Mouse (Mus musculus) adrenal gland, postnatal 0 days (tissue): ENCODE data around the gene Hist2h2be. TPM values are rescaled to one million over a fixed set of nuclear protein-coding genes. Genes with fewer than 3 reads are reported as not detected.

Source experiments
- microRNA-seq: library from miRNA; unstranded; fragments of <30 nt; microRNA quantifications from one replicate; pipeline ENCODE4, GENCODE M21; 2016; ENCODE audit warnings: borderline replicate concordance; ENCODE audit not compliant: insufficient number of aligned reads
- polyA plus RNA-seq: library from polyadenylated mRNA; unstranded; fragments of >200 nt; fragmentation: Nextera tagmentation; extraction: Ambion mirVana; gene quantifications from 2 replicates; pipeline ENCODE4 v1.2.1, GENCODE M21; 2015

The Hist2h2be gene
- polyA plus RNA-seq, 1 experiment from 2014 or later = 6.3 TPM

Small RNA genes lying within 50 kb of the gene (microRNA-seq; reads per million reads assigned to microRNA genes)
- not detected for gene Gm44492
- not detected for gene Gm47311
- not detected for gene Gm47313

Other genes starting within 250 kb of the Hist2h2be start
- gene Plekho1, start 225.1 kb upstream of the Hist2h2be start, polyA plus RNA-seq = 25.3 and 38.4 TPM in 2 replicates
- gene Vps45, start 162.7 kb upstream of the Hist2h2be start, polyA plus RNA-seq = 44.5 and 48.8 TPM in 2 replicates
- gene Otud7b, start 116.6 kb upstream of the Hist2h2be start, polyA plus RNA-seq = 10.6 and 16.1 TPM in 2 replicates
- 16.9 and 21.9 TPM in 2 replicates for gene Mtmr11, start 59.1 kb upstream of the Hist2h2be start, polyA plus RNA-seq
- 68.8 and 90.2 TPM in 2 replicates for gene Sf3b4, start 48.8 kb upstream of the Hist2h2be start, polyA plus RNA-seq
- gene Sv2a, start 40.0 kb upstream of the Hist2h2be start, polyA plus RNA-seq = 7.0 and 12.5 TPM in 2 replicates
- gene Bola1, start 1.4 kb upstream of the Hist2h2be start, polyA plus RNA-seq = 94.8 and 99.9 TPM in 2 replicates
- 0.35 TPM in 1 of 2 replicates, not detected in the other for gene Hist2h2ab, start 1.3 kb upstream of the Hist2h2be start, polyA plus RNA-seq
- 4.3 and 5.1 TPM in 2 replicates for gene Hist2h2ac, start 239 bp upstream of the Hist2h2be start, polyA plus RNA-seq
- gene Hist2h3c2, start 18.0 kb downstream of the Hist2h2be start, polyA plus RNA-seq = 2.3 and 5.0 TPM in 2 replicates
- gene Hist2h2aa2, start 19.2 kb downstream of the Hist2h2be start, polyA plus RNA-seq = 258 and 451 TPM in 2 replicates
- gene Hist2h2aa1, start 24.4 kb downstream of the Hist2h2be start, polyA plus RNA-seq = 71.6 and 129 TPM in 2 replicates
- 0.63 TPM in 1 of 2 replicates, not detected in the other for gene Hist2h3c1, start 25.6 kb downstream of the Hist2h2be start, polyA plus RNA-seq
- gene Hist2h4, start 42.2 kb downstream of the Hist2h2be start, polyA plus RNA-seq = 1.8 and 3.8 TPM in 2 replicates
- 12.9 and 15.1 TPM in 2 replicates for gene Hist2h3b, start 47.5 kb downstream of the Hist2h2be start, polyA plus RNA-seq
- 3.5 and 4.4 TPM in 2 replicates for gene Hist2h2bb, start 48.6 kb downstream of the Hist2h2be start, polyA plus RNA-seq
- 4.1 and 5.1 TPM in 2 replicates for gene Fcgr1, start 72.8 kb downstream of the Hist2h2be start, polyA plus RNA-seq
- gene BC107364, start 231.2 kb downstream of the Hist2h2be start, polyA plus RNA-seq = not detected in 2 replicates